Mouse (Mus musculus) bone marrow, adult 2 months (tissue): ENCODE results near the gene E030018B13Rik.

ENCODE experiments used
- CTCF ChIP-seq: fragments of 200-500 bp; IDR thresholded peaks from 2 replicates; pipeline ENCODE4 v1.5.1; 2011; ENCODE audit warnings: low read length, control low read depth; ENCODE audit not compliant: control insufficient read depth, insufficient read depth
- POLR2A ChIP-seq: fragments of 200-500 bp; IDR thresholded peaks from 2 replicates; pipeline ENCODE4 v1.6.1; 2011; ENCODE audit warnings: low read depth, mild to moderate bottlenecking, control low read depth, low read length, borderline replicate concordance; ENCODE audit not compliant: control insufficient read depth

DNA sequence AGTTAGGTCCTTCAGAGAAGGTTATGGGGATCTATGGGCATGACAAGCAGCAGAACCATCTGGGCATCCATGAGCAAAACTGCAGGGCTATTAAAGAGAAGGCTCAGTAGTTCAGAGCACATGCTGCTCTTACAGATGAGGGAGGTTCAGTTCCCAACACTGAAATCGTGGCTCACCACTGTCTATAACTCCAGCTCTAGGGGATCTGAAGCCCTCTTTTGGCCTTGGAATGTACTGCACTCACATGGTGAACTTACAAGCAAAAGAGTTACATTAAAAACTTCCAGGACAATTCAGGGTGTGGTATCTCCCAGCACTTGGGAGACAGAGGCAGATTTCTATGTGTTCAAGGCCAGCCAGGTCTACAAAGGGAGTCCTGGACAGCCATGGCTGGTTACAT lies 6.3 kb downstream of the E030018B13Rik start:
- TF ChIP-seq POLR2A (no peak), CTCF (no peak)
